Mouse (Mus musculus): Measurements from ENCODE around the gene Vwa1.

Vwa1 gene

GRCm38 (mm10) chr4:155779498-155779897 lies 5.0 kb upstream of the Vwa1 start:
- no peak for DNase-seq (ENCODE audit: low spot score)

- DNase-seq (ENCODE audit: low spot score), result no peak
Measured at GRCm38 (mm10) chr4:155777816-155778215, 3.3 kb upstream of the Vwa1 start.

- peak; percentile 76 for DNase-seq (ENCODE audit: low spot score)
Measured at GRCm38 (mm10) chr4:155776704-155777335, 2.3 kb upstream of the Vwa1 start.

- DNase-seq (ENCODE audit: low spot score), result no peak
Measured at GRCm38 (mm10) chr4:155775855-155776254, 1.4 kb upstream of the Vwa1 start.

- DNase-seq (ENCODE audit: low spot score), result no peak
Measured at GRCm38 (mm10) chr4:155774971-155775740, 658 bp upstream of the Vwa1 start.

- no peak for DNase-seq (ENCODE audit: low spot score)
Measured at GRCm38 (mm10) chr4:155773335-155774078, 991 bp downstream of the Vwa1 start.

- no peak for DNase-seq (ENCODE audit: low spot score)
Measured at GRCm38 (mm10) chr4:155772786-155773185, 1.7 kb downstream of the Vwa1 start.

- no peak for DNase-seq (ENCODE audit: low spot score)
Measured at GRCm38 (mm10) chr4:155771706-155772105, 2.8 kb downstream of the Vwa1 start.

- DNase-seq (ENCODE audit: low spot score), result no peak
Measured at GRCm38 (mm10) chr4:155770626-155771025, 3.9 kb downstream of the Vwa1 start.

GRCm38 (mm10) chr4:155769880-155770512 lies 4.5 kb downstream of the Vwa1 start:
- peak; percentile 93 for DNase-seq (ENCODE audit: low spot score)

- no peak for DNase-seq (ENCODE audit: low spot score)
Measured at GRCm38 (mm10) chr4:155769496-155769879, 5.0 kb downstream of the Vwa1 start.

GRCm38 (mm10) chr4:155762357-155762756 lies 12.1 kb downstream of the Vwa1 start:
- no peak for DNase-seq (ENCODE audit: low spot score)

- DNase-seq (ENCODE audit: low spot score), result no peak
Measured at GRCm38 (mm10) chr4:155761356-155762099, 13.0 kb downstream of the Vwa1 start.

- DNase-seq (ENCODE audit: low spot score), result peak; percentile 97
Measured at GRCm38 (mm10) chr4:155760613-155761355, 13.7 kb downstream of the Vwa1 start, which contains the start of gene Atad3a. Gene Atad3a (minus strand): TSS chr4:155761093.

- peak; percentile 61 for DNase-seq (ENCODE audit: low spot score)
Measured at GRCm38 (mm10) chr4:155759862-155760612, 14.5 kb downstream of the Vwa1 start.

- no peak for DNase-seq (ENCODE audit: low spot score)
Measured at GRCm38 (mm10) chr4:155757011-155757410, 17.5 kb downstream of the Vwa1 start.

- DNase-seq (ENCODE audit: low spot score), result no peak
Measured at GRCm38 (mm10) chr4:155746575-155747490, 27.7 kb downstream of the Vwa1 start.

- no peak for DNase-seq (ENCODE audit: low spot score)
Measured at GRCm38 (mm10) chr4:155746036-155746548, 28.4 kb downstream of the Vwa1 start.

GRCm38 (mm10) chr4:155745136-155745535 lies 29.4 kb downstream of the Vwa1 start:
- no peak for DNase-seq (ENCODE audit: low spot score)
